Mouse (Mus musculus): ENCODE results near the gene Cct5. TPM values are rescaled to one million over a fixed set of nuclear protein-coding genes. Genes with fewer than 3 reads are reported as not detected.

Cct5 gene
- polyA plus RNA-seq, 1 experiment from 2014 or later = 566 TPM

DNA sequence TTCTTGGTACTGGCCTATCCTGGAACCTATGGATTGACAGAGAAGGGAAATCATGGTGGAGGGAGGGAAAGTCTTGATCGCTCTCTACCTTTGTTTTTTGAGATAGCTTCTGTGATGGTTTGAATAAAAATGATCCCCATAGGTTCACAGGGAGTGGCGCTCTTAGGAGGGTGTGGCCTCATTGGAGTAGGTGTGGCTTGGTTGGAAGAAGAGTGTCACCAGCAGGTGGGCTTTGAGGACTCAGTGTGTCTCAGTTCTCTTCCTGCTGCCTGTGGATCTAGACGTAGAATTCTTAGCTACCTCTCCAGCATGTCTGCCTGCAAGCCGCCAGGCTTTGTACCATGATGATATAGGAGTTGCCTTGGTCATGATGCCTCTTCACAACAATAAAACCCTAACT, 39.6 kb downstream of the Cct5 start:
- Histone ChIP-seq H3K27me3 (no peaks in the 10 kb centered on the region), H3K9me3 (no peaks in the 10 kb centered on the region), H3K9ac (no peak overlapping the region), H3K4me2 (no peak overlapping the region), H3K4me3 (no peak overlapping the region), H3K4me1 (peaks cover 8% of the 10 kb centered on the region; the same call in 1 of the 2 replicates), H3K27ac (no peak overlapping the region), H3K36me3 (no peaks in the 10 kb centered on the region)
- ATAC-seq (ENCODE audit: insufficient number of reproducible peaks, insufficient read depth, low FRiP score, low TSS enrichment, low read depth) = no peak
- WGBS = 94% methylated on average over 4 of the region's 4 CpGs

GRCm38 (mm10) chr15:31561390-31561789, 40.2 kb downstream of the Cct5 start:
- no peaks in the 10 kb centered on the region for H3K36me3 ChIP-seq
- H3K27me3 ChIP-seq = no peaks in the 10 kb centered on the region
- no peaks in the 10 kb centered on the region for H3K9me3 ChIP-seq
- H3K4me2 ChIP-seq = no peak overlapping the region
- H3K27ac ChIP-seq = no peak overlapping the region
- no peak for ATAC-seq (ENCODE audit: insufficient number of reproducible peaks, insufficient read depth, low FRiP score, low TSS enrichment, low read depth)
- WGBS = 83% methylated on average over 6 of the region's 6 CpGs
- no peak overlapping the region for H3K9ac ChIP-seq
- H3K4me1 ChIP-seq = peaks cover 8% of the 10 kb centered on the region; the same call in 1 of the 2 replicates
- no peak overlapping the region for H3K4me3 ChIP-seq

DNA sequence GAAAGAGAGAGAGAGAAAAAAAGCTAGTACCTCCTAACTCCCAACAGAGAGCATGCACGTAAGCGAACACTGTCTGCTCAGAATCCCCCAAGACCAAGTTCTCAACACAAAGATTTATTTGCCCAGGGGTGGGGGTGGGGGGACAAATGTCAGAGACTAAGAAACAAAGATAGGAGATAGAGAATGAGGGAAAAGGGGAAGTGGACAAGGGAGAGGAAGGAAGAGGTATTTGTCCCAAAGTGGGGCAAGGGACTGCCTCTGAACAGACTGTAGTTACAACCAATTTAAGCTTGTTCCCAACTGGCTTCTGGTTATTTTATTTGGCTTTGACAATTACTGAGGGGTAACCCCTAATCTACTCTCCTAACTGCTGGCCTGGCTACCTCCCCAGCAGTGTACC, 46.7 kb downstream of the Cct5 start:
- H3K27ac ChIP-seq = no peak overlapping the region
- no peak overlapping the region for H3K4me2 ChIP-seq
- no peaks in the 10 kb centered on the region for H3K27me3 ChIP-seq
- no peaks in the 10 kb centered on the region for H3K9me3 ChIP-seq
- H3K9ac ChIP-seq = no peak overlapping the region
- H3K4me3 ChIP-seq = no peak overlapping the region
- WGBS = 87% methylated on average over 2 of the region's 2 CpGs
- H3K4me1 ChIP-seq = no peaks in the 10 kb centered on the region
- no peaks in the 10 kb centered on the region for H3K36me3 ChIP-seq
- ATAC-seq (ENCODE audit: insufficient number of reproducible peaks, insufficient read depth, low FRiP score, low TSS enrichment, low read depth) = no peak

GRCm38 (mm10) chr15:31550381-31550780, 51.2 kb downstream of the Cct5 start:
- Histone ChIP-seq H3K4me3 (no peak overlapping the region), H3K4me2 (no peak overlapping the region), H3K9me3 (no peaks in the 10 kb centered on the region), H3K27ac (no peak overlapping the region), H3K36me3 (no peaks in the 10 kb centered on the region), H3K27me3 (no peaks in the 10 kb centered on the region), H3K9ac (no peak overlapping the region), H3K4me1 (0 out of 2 replicates have a peak, but pooled peaks cover 3% of the 10 kb centered on the region)
- 85% methylated on average over 4 of the region's 4 CpGs for WGBS
- ATAC-seq (ENCODE audit: insufficient number of reproducible peaks, insufficient read depth, low FRiP score, low TSS enrichment, low read depth) = no peak

DNA sequence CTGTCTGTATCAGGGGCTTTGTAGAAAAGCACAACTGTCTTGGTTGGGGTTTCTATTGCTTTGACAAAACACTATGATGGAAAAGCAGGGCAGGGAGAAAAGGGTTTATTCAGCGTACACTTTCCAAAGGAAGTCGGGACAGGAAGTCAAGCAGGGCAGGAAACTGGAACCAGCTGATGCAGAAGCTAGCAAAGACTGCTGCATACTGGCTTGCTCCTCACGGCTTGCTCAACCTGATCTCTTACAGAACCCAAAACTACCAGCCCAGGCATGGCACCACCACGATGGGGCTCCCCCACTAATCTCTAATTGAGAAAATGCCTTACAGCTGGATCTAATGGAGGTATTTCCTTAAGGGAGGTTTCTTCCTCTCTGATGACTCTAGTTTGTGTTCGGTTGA, 54.2 kb downstream of the Cct5 start:
- Histone ChIP-seq H3K27me3 (no peaks in the 10 kb centered on the region), H3K4me1 (peaks cover 9% of the 10 kb centered on the region), H3K4me2 (no peak overlapping the region), H3K4me3 (no peak overlapping the region), H3K9me3 (no peaks in the 10 kb centered on the region), H3K36me3 (no peaks in the 10 kb centered on the region), H3K9ac (no peak overlapping the region), H3K27ac (no peak overlapping the region)
- ATAC-seq (ENCODE audit: insufficient number of reproducible peaks, insufficient read depth, low FRiP score, low TSS enrichment, low read depth) = no peak
- WGBS = 15% methylated on average over 5 of the region's 5 CpGs

DNA sequence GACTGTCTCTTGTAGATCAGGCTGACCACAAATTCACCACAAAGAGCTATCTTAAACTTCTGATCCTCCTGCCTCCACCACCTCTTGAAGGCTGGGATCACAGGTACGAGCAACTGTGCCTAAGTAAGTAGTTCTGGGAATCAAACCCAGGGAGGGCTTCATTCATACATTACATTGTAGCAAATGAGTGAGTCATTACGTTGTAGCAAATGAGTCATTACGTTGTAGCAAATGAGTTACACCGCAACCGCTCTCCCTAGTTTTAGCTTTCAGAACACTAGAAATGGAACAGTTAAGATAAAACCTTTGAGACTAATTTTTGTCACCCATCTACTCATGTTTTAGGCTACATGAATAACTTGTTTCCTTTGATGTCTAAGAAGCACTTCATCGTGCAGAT, 55.3 kb downstream of the Cct5 start:
- Histone ChIP-seq H3K27ac (no peak overlapping the region), H3K27me3 (no peaks in the 10 kb centered on the region), H3K4me3 (no peak overlapping the region), H3K4me2 (no peak overlapping the region), H3K9ac (no peak overlapping the region), H3K36me3 (no peaks in the 10 kb centered on the region), H3K4me1 (peaks cover 17% of the 10 kb centered on the region), H3K9me3 (no peaks in the 10 kb centered on the region)
- ATAC-seq (ENCODE audit: insufficient number of reproducible peaks, insufficient read depth, low FRiP score, low TSS enrichment, low read depth) = no peak
- WGBS = 84% methylated on average over 6 of the region's 6 CpGs

GRCm38 (mm10) chr15:31545058-31545457, 56.5 kb downstream of the Cct5 start:
- Histone ChIP-seq H3K4me3 (no peak overlapping the region), H3K36me3 (no peaks in the 10 kb centered on the region), H3K9me3 (no peaks in the 10 kb centered on the region), H3K27ac (no peak overlapping the region), H3K9ac (no peak overlapping the region), H3K4me1 (peaks cover 21% of the 10 kb centered on the region), H3K27me3 (no peaks in the 10 kb centered on the region), H3K4me2 (no peak overlapping the region)
- WGBS = 67% methylated on average over 1 of the region's 1 CpGs
- ATAC-seq (ENCODE audit: insufficient number of reproducible peaks, insufficient read depth, low FRiP score, low TSS enrichment, low read depth) = no peak

GRCm38 (mm10) chr15:31543246-31543645, 58.4 kb downstream of the Cct5 start:
- no peak overlapping the region for H3K27ac ChIP-seq
- H3K36me3 ChIP-seq = no peaks in the 10 kb centered on the region
- no peak overlapping the region for H3K4me3 ChIP-seq
- ATAC-seq (ENCODE audit: insufficient number of reproducible peaks, insufficient read depth, low FRiP score, low TSS enrichment, low read depth) = no peak
- no peaks in the 10 kb centered on the region for H3K27me3 ChIP-seq
- no peak overlapping the region for H3K4me2 ChIP-seq
- H3K9ac ChIP-seq = no peak overlapping the region
- H3K4me1 ChIP-seq = peaks cover 23% of the 10 kb centered on the region
- 29% methylated on average over 3 of the region's 3 CpGs for WGBS
- no peaks in the 10 kb centered on the region for H3K9me3 ChIP-seq

DNA sequence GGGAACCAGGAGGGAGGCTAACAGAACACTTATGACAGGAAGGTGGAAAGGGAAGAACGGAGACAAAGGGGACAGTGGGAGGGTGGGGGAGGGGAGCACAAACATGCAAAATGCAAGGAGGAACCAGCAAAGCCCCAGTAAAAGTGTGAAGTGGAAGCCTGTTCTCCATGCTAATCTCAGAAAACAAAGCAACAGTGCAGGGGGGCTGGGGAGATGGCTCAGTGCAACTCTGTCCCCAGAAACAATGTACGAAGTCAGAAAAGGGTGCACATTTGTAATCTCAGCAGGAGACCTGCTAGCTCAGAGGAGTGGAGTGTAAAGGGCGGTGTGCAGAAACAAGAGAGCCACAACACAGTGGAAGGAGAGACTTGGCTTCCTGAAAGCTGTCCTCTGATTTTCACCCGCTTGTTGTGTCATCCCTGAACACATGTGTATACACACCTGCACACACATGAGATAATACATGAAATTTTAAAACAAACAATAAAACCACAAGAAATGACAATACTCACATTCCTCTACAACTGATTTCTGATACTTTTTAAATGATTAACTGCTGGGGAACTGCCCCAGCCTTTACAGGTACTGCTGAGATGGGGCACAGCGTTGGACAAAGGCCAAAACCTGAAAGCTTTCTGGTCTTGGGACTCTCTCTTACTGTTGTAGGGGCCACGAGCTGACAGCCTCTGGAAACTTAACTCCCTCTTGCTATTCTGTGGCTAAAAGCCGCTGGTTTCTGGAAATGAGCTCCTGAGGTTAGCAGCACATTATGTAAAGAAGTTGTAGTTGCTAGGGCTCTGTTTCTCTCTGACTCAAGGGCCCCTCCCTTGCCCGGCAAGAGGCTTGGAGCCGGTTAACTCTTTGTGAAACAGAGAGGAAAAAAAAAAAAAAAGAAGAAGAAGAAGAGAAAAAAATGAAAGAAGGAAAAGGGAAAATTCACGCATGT, 59.3 kb downstream of the Cct5 start:
- Histone ChIP-seq H3K9me3 (no peaks in the 10 kb centered on the region), H3K4me1 (peaks cover 20% of the 10 kb centered on the region), H3K9ac (0 out of 2 replicates have a peak overlapping the region, but pooled peaks have one; percentile 6), H3K4me2 (peak overlapping the region; percentile 41), H3K27me3 (no peaks in the 10 kb centered on the region), H3K36me3 (no peaks in the 10 kb centered on the region), H3K4me3 (no peak overlapping the region), H3K27ac (peak overlapping the region; percentile 73)
- no peak for ATAC-seq (ENCODE audit: insufficient number of reproducible peaks, insufficient read depth, low FRiP score, low TSS enrichment, low read depth)
- 10% methylated on average over 10 of the region's 10 CpGs for WGBS

Other genes with a start within 250 kb of the Cct5 start
- gene Ankrd33b, start 234.1 kb downstream of the Cct5 start, polyA plus RNA-seq (2015; fragmentation: Nextera tagmentation; extraction: Ambion mirVana) = 0.32 and 0.74 TPM in 2 replicates
- 0.94 and 1.5 TPM in 2 replicates for gene Ropn1l, start 148.1 kb downstream of the Cct5 start, polyA plus RNA-seq (2015; fragmentation: Nextera tagmentation; extraction: Ambion mirVana)
- gene March6, start 70.8 kb downstream of the Cct5 start, polyA plus RNA-seq (2015; fragmentation: Nextera tagmentation; extraction: Ambion mirVana) = 29.1 and 33.0 TPM in 2 replicates
- 2.4 and 2.7 TPM in 2 replicates for gene Cmbl, start 36.4 kb downstream of the Cct5 start, polyA plus RNA-seq (2015; fragmentation: Nextera tagmentation; extraction: Ambion mirVana)
- gene Fam173b, start within 50 bp of the Cct5 start, polyA plus RNA-seq (2015; fragmentation: Nextera tagmentation; extraction: Ambion mirVana) = 12.4 and 12.8 TPM in 2 replicates

Measured in embryonic facial prominence, embryonic 13.5 days (tissue).